Mouse (Mus musculus): ENCODE measurements around the gene Gm10234. TPM values are rescaled to one million over a fixed set of nuclear protein-coding genes. Genes with fewer than 3 reads are reported as not detected.

Gm10234 gene
- polyA plus RNA-seq (2014; fragmentation: Illumina TruSeq; extraction: RNeasy Lipid Tissue Mini Kit (QIAGEN cat#74804); ENCODE audit: insufficient read depth, low read depth, low replicate concordance) = not detected

GRCm38 (mm10) chr6:95321812-95322211 is at the start of gene Gm10234:
Gene Gm10234, plus strand, starts transcription at chr6:95322112.

Other genes with a start within 250 kb of the Gm10234 start
- 1.3 TPM for gene Kbtbd8, start 204.9 kb upstream of the Gm10234 start, polyA plus RNA-seq (2014; fragmentation: Illumina TruSeq; extraction: RNeasy Lipid Tissue Mini Kit (QIAGEN cat#74804); ENCODE audit: insufficient read depth, low read depth, low replicate concordance)

Data from lung, adult 10 weeks (tissue).